Mouse (Mus musculus) heart, adult 2 months (tissue): ENCODE measurements around the gene Gm5148.

Experiments used
- CTCF ChIP-seq: fragments of 200-600 bp; IDR thresholded peaks from 2 replicates; pipeline ENCODE4 v1.8.1; 2022; ENCODE audit warnings: antibody characterized with exemption, mild to moderate bottlenecking, moderate library complexity
- EP300 ChIP-seq: fragments of 200-500 bp; IDR thresholded peaks from 2 replicates; pipeline ENCODE4 v1.6.1; 2011; ENCODE audit warnings: low read depth, low read length, control low read depth; ENCODE audit not compliant: insufficient read depth

- no peak for TF ChIP-seq EP300
- no peak for TF ChIP-seq CTCF
Observed at GRCm38 (mm10) chr3:37667119-37667467, 57.2 kb downstream of the Gm5148 start.
